In the genomic region with DNA sequence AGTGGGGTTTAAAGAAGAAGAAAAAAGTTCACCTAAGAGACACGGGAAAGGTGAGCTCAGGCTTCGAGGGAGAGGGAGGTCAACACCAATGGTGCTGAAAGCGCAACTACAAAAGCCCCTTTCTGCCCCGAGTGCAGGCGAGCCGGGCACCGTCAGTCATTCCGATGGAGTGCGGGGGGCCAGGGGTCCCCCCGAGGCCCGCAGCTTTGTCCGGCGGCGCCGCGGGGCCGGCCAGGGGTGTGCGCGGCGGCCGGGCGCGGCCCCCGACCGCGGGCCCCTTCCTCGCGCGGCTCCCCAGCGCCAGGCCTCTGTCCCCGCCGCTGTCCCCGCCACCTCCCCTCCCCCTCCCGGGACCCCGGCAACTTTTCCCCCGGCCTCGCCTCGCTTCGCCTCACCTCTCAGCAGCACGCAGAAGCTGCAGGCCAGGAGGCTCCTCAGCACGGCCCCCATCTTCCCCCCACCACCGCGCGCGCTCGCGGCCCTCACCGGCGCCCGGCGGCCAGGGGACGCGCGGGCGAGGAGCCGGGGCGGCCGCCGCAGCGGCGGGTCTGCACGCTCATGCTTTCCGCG, we compare ENCODE assay signal across 8 mouse cellular contexts. TPM values are rescaled to one million over a fixed set of nuclear protein-coding genes. Genes with fewer than 3 reads are reported as not detected.
DNase-seq lines count a peak whose midpoint lies in the region; ATAC-seq and TF ChIP-seq lines count a peak whose summit lies in the region.

No protein-coding gene starts in this region.

- under 1% methylated on average over 63 of the region's 64 CpGs for WGBS in cerebellum, adult 2 months
- under 1% methylated on average over 63 of the region's 64 CpGs for WGBS in heart, embryonic 16.5 days
- under 1% methylated on average over 55 of the region's 64 CpGs for WGBS in liver, embryonic 15.5 days (ENCODE audit: insufficient replicate concordance)

- no peaks in the 10 kb centered on the region for H3K36me3 ChIP-seq in heart, embryonic 16.5 days (ENCODE audit: control insufficient read depth, insufficient read depth)
- no peaks in the 10 kb centered on the region for H3K36me3 ChIP-seq in liver, embryonic 15.5 days (replicated peaks)

- H3K4me3 ChIP-seq in cerebellum, adult 2 months (replicated peaks; ENCODE audit: insufficient read depth, low read depth, low read length), result peak overlapping the region; percentile 95
- peak overlapping the region; percentile 82 for H3K4me3 ChIP-seq in heart, embryonic 16.5 days (ENCODE audit: low read length)
- peak overlapping the region; percentile 89 for H3K4me3 ChIP-seq in liver, embryonic 15.5 days (replicated peaks)

- peak overlapping the region; percentile 88 for H3K4me2 ChIP-seq in heart, embryonic 16.5 days (ENCODE audit: low read depth, low read length)
- peak overlapping the region; percentile 90 for H3K4me2 ChIP-seq in liver, embryonic 15.5 days

- ATAC-seq in heart, embryonic 16.5 days (replicated peaks; ENCODE audit: extremely low read depth, insufficient read depth, low FRiP score), result peak; percentile 41
- peak; percentile 43 for ATAC-seq in liver, embryonic 15.5 days (ENCODE audit: insufficient read depth)

- H3K27ac ChIP-seq in cerebellum, adult 2 months (ENCODE audit: insufficient read depth, low read length), result peak overlapping the region; percentile 98
- peak overlapping the region; percentile 99 for H3K27ac ChIP-seq in heart, embryonic 16.5 days (ENCODE audit: low read length)
- peak overlapping the region; percentile 86 for H3K27ac ChIP-seq in liver, embryonic 15.5 days (replicated peaks)

- peak overlapping the region; percentile 99 for H3K9ac ChIP-seq in heart, embryonic 16.5 days (ENCODE audit: low read length)
- H3K9ac ChIP-seq in liver, embryonic 15.5 days, result peak overlapping the region; percentile 80

- intact Hi-C loops in left cerebral cortex, postnatal 36 days (cut with DNase I), result loop anchor here (5.0 kb wide), 1 partner anchor 114 kb away; no protein-coding TSS in a partner anchor

- H3K9me3 ChIP-seq in heart, embryonic 16.5 days (replicated peaks; ENCODE audit: control insufficient read depth, low read length), result peaks cover under 1% of the 10 kb centered on the region; the same call in 1 of the 2 replicates
- H3K9me3 ChIP-seq in liver, embryonic 15.5 days (replicated peaks), result no peaks in the 10 kb centered on the region

- no peaks in the 10 kb centered on the region; the same call in 1 of the 2 replicates for H3K4me1 ChIP-seq in cerebellum, adult 2 months (ENCODE audit: control insufficient read depth, insufficient read depth, low read length)
- H3K4me1 ChIP-seq in heart, embryonic 16.5 days (ENCODE audit: control insufficient read depth, insufficient read depth, low read length), result peaks cover 12% of the 10 kb centered on the region
- H3K4me1 ChIP-seq in liver, embryonic 15.5 days (replicated peaks), result peaks cover 38% of the 10 kb centered on the region

- peak in 1 of 2 experiments; percentile 23 for DNase-seq in cerebellum, adult 2 months
- DNase-seq in cerebellum, postnatal 4 days (ENCODE audit: low spot score in 2 of 2), result no peak
- DNase-seq in retina, embryonic 14.5 days (ENCODE audit: low spot score), result peak; percentile 43
- DNase-seq in retina, postnatal 1 day, result no peak
- DNase-seq in left cerebral cortex, postnatal 36 days (ENCODE audit: low spot score in 2 of 2), result no peak
- DNase-seq in frontal cortex, adult 2 months (ENCODE audit: extremely low spot score in 1 of 2, low spot score in 1 of 2), result no peak

- no peak for TF ChIP-seq CTCF in cerebellum, adult 2 months (IDR thresholded peaks at IDR 0.05; ENCODE audit: borderline replicate concordance, insufficient read depth, low read depth, low read length)

- no peaks in the 10 kb centered on the region for H3K27me3 ChIP-seq in cerebellum, adult 2 months (ENCODE audit: control insufficient read depth, insufficient read depth, low read length)
- no peaks in the 10 kb centered on the region for H3K27me3 ChIP-seq in heart, embryonic 16.5 days (ENCODE audit: control insufficient read depth, insufficient read depth, low read length)
- no peaks in the 10 kb centered on the region for H3K27me3 ChIP-seq in liver, embryonic 15.5 days

- no peak for TF ChIP-seq POLR2A in cerebellum, adult 2 months (IDR thresholded peaks at IDR 0.05; ENCODE audit: borderline replicate concordance, insufficient read depth, low read length)

RNA-seq across cellular contexts. Expression of gene Lrp6, which starts 0.4 kb away (rescaled TPM):
- polyA plus RNA-seq in cerebellum, adult 2 months (2012; rRNA removed), result 26.1 and 28.0 TPM in 2 replicates
- polyA plus RNA-seq in heart, embryonic 16.5 days (2015; fragmentation: Nextera tagmentation; extraction: Ambion mirVana), result 19.6 and 21.1 TPM in 2 replicates
- polyA plus RNA-seq in liver, embryonic 15.5 days (2015; fragmentation: Nextera tagmentation; extraction: Ambion mirVana), result 7.2 and 8.0 TPM in 2 replicates
- 10 to 100 TPM; 40.6 to 45.0 TPM for total RNA-seq in left cerebral cortex, postnatal 36 days (2021)
- polyA plus RNA-seq in frontal cortex, adult 2 months (2012; rRNA removed), result 26.7 and 26.8 TPM in 2 replicates
